In genomic region chr7:130965909-130966365, GRCm38 (mm10) we compare ENCODE assay signal across 9 mouse cellular contexts. TPM values are rescaled to one million over a fixed set of nuclear protein-coding genes. Genes with fewer than 3 reads are reported as not detected.
DNase-seq lines count a peak whose midpoint lies in the region; ATAC-seq and TF ChIP-seq lines count a peak whose summit lies in the region.
"Had no signal": no experiment of that assay in that cellular context is flagged by ENCODE, and none has a peak within 500 bp of the region (broad histone marks: within the 10 kb centered on the region; RNA-seq: fewer than 3 reads in every experiment).

No protein-coding gene starts in this region.

- no peaks in the 10 kb centered on the region; the same call in 1 of the 2 replicates for H3K4me1 ChIP-seq in kidney, postnatal 0 days (replicated peaks; ENCODE audit: insufficient read depth, low read length)
- H3K4me1 ChIP-seq in brown adipose tissue, adult 24 weeks (ENCODE audit: control insufficient read depth, insufficient read depth, insufficient read length, low read length) = peaks cover 11% of the 10 kb centered on the region
- H3K4me1 ChIP-seq in intestine, embryonic 15.5 days (replicated peaks) = peaks cover 15% of the 10 kb centered on the region
- no peaks in the 10 kb centered on the region for H3K4me1 ChIP-seq in neural tube, embryonic 14.5 days (ENCODE audit: control insufficient read depth, insufficient read depth, low read length)
- no peaks in the 10 kb centered on the region for H3K4me1 ChIP-seq in thymus, adult 2 months (replicated peaks; ENCODE audit: control insufficient read depth, insufficient read depth, low read length)

- no peak for TF ChIP-seq CTCF in kidney, postnatal 0 days (IDR thresholded peaks at IDR 0.05; ENCODE audit: low read depth)
- TF ChIP-seq CTCF in thymus, adult 2 months (IDR thresholded peaks at IDR 0.05; ENCODE audit: borderline replicate concordance, control insufficient read depth, extremely low read depth, insufficient read depth, low read length, poor library complexity) = no peak

- WGBS in kidney, postnatal 0 days = 56% methylated on average over 4 of the region's 4 CpGs
- WGBS in intestine, embryonic 15.5 days = 53% methylated on average over 4 of the region's 4 CpGs
- 49% methylated on average over 4 of the region's 4 CpGs for WGBS in neural tube, embryonic 14.5 days
- WGBS in thymus, adult 2 months = 93% methylated on average over 4 of the region's 4 CpGs

- H3K9ac ChIP-seq in kidney, postnatal 0 days (ENCODE audit: low read depth, low read length) = no peak overlapping the region
- H3K9ac ChIP-seq in intestine, embryonic 15.5 days = no peak overlapping the region
- H3K9ac ChIP-seq in neural tube, embryonic 14.5 days (replicated peaks; ENCODE audit: low read depth, low read length) = no peak overlapping the region

- no peaks in the 10 kb centered on the region for H3K27me3 ChIP-seq in kidney, postnatal 0 days (ENCODE audit: insufficient read depth, low read length)
- H3K27me3 ChIP-seq in intestine, embryonic 15.5 days (replicated peaks) = no peaks in the 10 kb centered on the region
- no peaks in the 10 kb centered on the region for H3K27me3 ChIP-seq in neural tube, embryonic 14.5 days (ENCODE audit: control insufficient read depth, insufficient read depth, low read length)
- H3K27me3 ChIP-seq in thymus, adult 2 months (ENCODE audit: control insufficient read depth, insufficient read depth, low read length) = no peaks in the 10 kb centered on the region

- no peak overlapping the region for H3K27ac ChIP-seq in kidney, postnatal 0 days
- H3K27ac ChIP-seq in brown adipose tissue, adult 24 weeks (replicated peaks; ENCODE audit: low read depth, low read length) = peak overlapping the region; percentile 60; the same call in 1 of the 2 replicates
- 0 out of 2 replicates have a peak overlapping the region, but pooled peaks have one; percentile 2 for H3K27ac ChIP-seq in intestine, embryonic 15.5 days
- H3K27ac ChIP-seq in neural tube, embryonic 14.5 days (ENCODE audit: low read depth, low read length) = no peak overlapping the region
- no peak overlapping the region for H3K27ac ChIP-seq in thymus, adult 2 months (ENCODE audit: control insufficient read depth, insufficient read depth, low read length)

- H3K9me3 ChIP-seq in kidney, postnatal 0 days (replicated peaks; ENCODE audit: low read length) = no peaks in the 10 kb centered on the region
- no peaks in the 10 kb centered on the region for H3K9me3 ChIP-seq in intestine, embryonic 15.5 days
- no peaks in the 10 kb centered on the region for H3K9me3 ChIP-seq in neural tube, embryonic 14.5 days (ENCODE audit: control insufficient read depth, low read length)

- peak; percentile 18 for DNase-seq in kidney, postnatal 0 days (ENCODE audit: low spot score)
- no peak for DNase-seq in kidney, postnatal 36 days
- peak; percentile 41 to 47 for DNase-seq in frontal cortex, postnatal 10 days (ENCODE audit: low spot score in 2 of 2)
- DNase-seq in ovary, postnatal 10 days (ENCODE audit: low spot score) = no peak
- DNase-seq in thymus, adult 2 months = no peak

- H3K4me3 ChIP-seq in kidney, postnatal 0 days (replicated peaks; ENCODE audit: low read depth, low read length) = no peak overlapping the region
- H3K4me3 ChIP-seq in brown adipose tissue, adult 24 weeks (ENCODE audit: insufficient read depth, low read depth, low read length) = no peak overlapping the region
- no peak overlapping the region for H3K4me3 ChIP-seq in intestine, embryonic 15.5 days (replicated peaks)
- no peak overlapping the region for H3K4me3 ChIP-seq in neural tube, embryonic 14.5 days (ENCODE audit: low read depth, low read length)
- H3K4me3 ChIP-seq in thymus, adult 2 months (ENCODE audit: control insufficient read depth, insufficient read depth, low read length) = no peak overlapping the region

- H3K4me2 ChIP-seq in kidney, postnatal 0 days (ENCODE audit: low read length) = no peak overlapping the region
- H3K4me2 ChIP-seq in intestine, embryonic 15.5 days (replicated peaks) = no peak overlapping the region
- H3K4me2 ChIP-seq in neural tube, embryonic 14.5 days (ENCODE audit: low read depth, low read length) = no peak overlapping the region

- TF ChIP-seq POLR2A in thymus, adult 2 months (IDR thresholded peaks at IDR 0.05; ENCODE audit: control insufficient read depth, extremely low read depth, insufficient read depth, low read length, poor library complexity) = no peak

- no peak for ATAC-seq in kidney, postnatal 0 days (replicated peaks; ENCODE audit: low FRiP score, low read depth)
- ATAC-seq in intestine, embryonic 15.5 days = peak; percentile 34
- ATAC-seq in neural tube, embryonic 14.5 days (ENCODE audit: low read depth) = peak; percentile 41; the same call in 1 of the 2 replicates

- H3K36me3 ChIP-seq in kidney, postnatal 0 days (ENCODE audit: insufficient read depth, low read length) = no peaks in the 10 kb centered on the region
- no peaks in the 10 kb centered on the region for H3K36me3 ChIP-seq in intestine, embryonic 15.5 days
- no peaks in the 10 kb centered on the region for H3K36me3 ChIP-seq in neural tube, embryonic 14.5 days (ENCODE audit: control insufficient read depth, insufficient read depth, low read length)
- no peaks in the 10 kb centered on the region for H3K36me3 ChIP-seq in thymus, adult 2 months (ENCODE audit: control insufficient read depth, insufficient read depth, low read length)
- H3K36me3 ChIP-seq: G1E had no signal

RNA-seq across cellular contexts. Expression of gene Htra1, which starts 30.0 kb away (rescaled TPM):
- polyA plus RNA-seq in kidney, postnatal 0 days (2015; fragmentation: Nextera tagmentation; extraction: Ambion mirVana) = 14.5 and 14.8 TPM in 2 replicates
- 40.6 and 47.3 TPM in 2 replicates for polyA plus RNA-seq in brown adipose tissue, adult 24 weeks (2012; ENCODE audit: insufficient read depth, insufficient read length, missing spikeins)
- polyA plus RNA-seq in intestine, embryonic 15.5 days (2015; fragmentation: Nextera tagmentation; extraction: Ambion mirVana) = 16.9 and 18.8 TPM in 2 replicates
- 5.7 and 18.5 TPM in 2 replicates for polyA plus RNA-seq in neural tube, embryonic 14.5 days (2014; fragmentation: Nextera tagmentation; extraction: Ambion mirVana)
- 35.8 TPM in 2 replicates for polyA plus RNA-seq in thymus, adult 2 months (2012; rRNA removed)
- polyA plus RNA-seq: G1E had no signal

Comparison
In these comparisons a context has a peak if more than half of its experiments do, and no peak if none do; other contexts are left out.
1. DNase-seq: peak in kidney, postnatal 0 days (single experiment) and frontal cortex, postnatal 10 days (2 of 2); none in kidney, postnatal 36 days (0 of 2), ovary, postnatal 10 days (single experiment) and thymus, adult 2 months (single experiment).
2. H3K27ac ChIP-seq: peak in brown adipose tissue, adult 24 weeks (single experiment) and intestine, embryonic 15.5 days (single experiment); none in kidney, postnatal 0 days (single experiment), neural tube, embryonic 14.5 days (single experiment) and thymus, adult 2 months (single experiment).